Mouse (Mus musculus) embryonic facial prominence, embryonic 12.5 days (tissue): ENCODE data around the gene Tfpi. TPM values are rescaled to one million over a fixed set of nuclear protein-coding genes. Genes with fewer than 3 reads are reported as not detected.

ENCODE experiments used
- ATAC-seq: fragments of 200-750 bp; cut with Nextera tagmentation; 2 replicates; pipeline ENCODE4 v1.8.0; 2017; ENCODE audit not compliant: insufficient number of reproducible peaks, insufficient read depth, low FRiP score, low TSS enrichment
- H3K27ac ChIP-seq: fragments of 300-500 bp; sonication (generic); 2 replicates; pipeline ENCODE4 v1.5.1; 2016; ENCODE audit warnings: mild to moderate bottlenecking
- H3K27me3 ChIP-seq: fragments of 300-500 bp; sonication (generic); 2 replicates; pipeline ENCODE4 v1.6.1; 2016; ENCODE audit warnings: mild to moderate bottlenecking, moderate library complexity
- H3K36me3 ChIP-seq: fragments of 300-500 bp; sonication (generic); 2 replicates; pipeline ENCODE4 v1.6.1; 2016; ENCODE audit warnings: mild to moderate bottlenecking
- H3K4me1 ChIP-seq: fragments of 300-500 bp; sonication (generic); 2 replicates; pipeline ENCODE4 v1.6.1; 2016
- H3K4me2 ChIP-seq: fragments of 300-500 bp; sonication (generic); replicated peaks from 2 replicates; pipeline ENCODE4 v1.6.1; 2016; ENCODE audit warnings: mild to moderate bottlenecking, moderate library complexity
- H3K4me3 ChIP-seq: fragments of 300-500 bp; sonication (generic); 2 replicates; pipeline ENCODE4 v1.5.1; 2016; ENCODE audit warnings: mild to moderate bottlenecking
- H3K9ac ChIP-seq: fragments of 300-500 bp; sonication (generic); 2 replicates; pipeline ENCODE4 v1.6.1; 2016; ENCODE audit warnings: mild to moderate bottlenecking, moderate library complexity
- H3K9me3 ChIP-seq: fragments of 300-500 bp; sonication (generic); 2 replicates; pipeline ENCODE4 v1.6.1; 2016; ENCODE audit warnings: mild to moderate bottlenecking, moderate library complexity
- WGBS: fragments of 180-500 bp; shearing (Covaris S2); methylation state at CpG from one replicate; pipeline ENCODE4 v1.1.7; 2016; 5-methylcytosine and 5-hydroxymethylcytosine counted together
- polyA plus RNA-seq: library from polyadenylated mRNA; unstranded; fragments of >200 nt; fragmentation: Nextera tagmentation; extraction: Ambion mirVana; gene quantifications from 2 replicates; pipeline ENCODE4 v1.2.1, GENCODE M21; 2016

The Tfpi gene
- polyA plus RNA-seq, 1 experiment from 2014 or later: 24.1 TPM

DNA sequence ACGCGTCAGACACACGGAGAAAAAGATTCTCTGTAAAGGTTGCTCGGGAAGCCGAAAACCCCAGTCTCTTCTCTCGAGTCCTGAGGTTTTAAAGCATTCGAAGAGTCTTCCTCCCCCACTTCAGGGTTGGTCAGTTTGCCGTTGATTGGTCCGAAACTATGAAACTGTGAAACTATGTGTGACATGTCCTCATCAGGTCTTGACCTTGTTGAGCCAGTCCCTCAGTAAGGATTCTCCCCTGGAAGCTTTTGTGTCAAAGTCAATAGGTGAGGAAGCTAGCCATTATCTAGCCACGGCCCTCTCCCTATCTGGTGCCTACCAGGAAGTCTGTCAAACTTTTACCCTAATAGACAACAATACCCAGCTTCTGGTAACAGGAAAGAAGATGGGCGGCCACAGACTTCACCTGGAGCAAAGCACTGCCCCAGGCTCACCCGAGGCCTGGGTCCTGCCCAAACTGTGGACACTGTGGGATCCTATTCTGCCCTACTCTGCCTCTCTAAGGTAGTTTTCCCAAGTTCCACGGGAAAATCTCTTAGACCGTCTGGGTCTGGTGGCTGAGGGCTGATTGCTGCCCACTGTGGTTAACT, 2.5 kb downstream of the Tfpi start:
- no peaks in the 10 kb centered on the region for H3K36me3 ChIP-seq
- no peak overlapping the region for H3K4me3 ChIP-seq
- no peak overlapping the region for H3K4me2 ChIP-seq
- 75% methylated on average over 14 of the region's 14 CpGs for WGBS
- H3K27me3 ChIP-seq: no peaks in the 10 kb centered on the region
- H3K9ac ChIP-seq: no peak overlapping the region
- ATAC-seq: no peak
- no peaks in the 10 kb centered on the region for H3K9me3 ChIP-seq
- H3K4me1 ChIP-seq: peaks cover 8% of the 10 kb centered on the region; the same call in 1 of the 2 replicates
- no peak overlapping the region for H3K27ac ChIP-seq

DNA sequence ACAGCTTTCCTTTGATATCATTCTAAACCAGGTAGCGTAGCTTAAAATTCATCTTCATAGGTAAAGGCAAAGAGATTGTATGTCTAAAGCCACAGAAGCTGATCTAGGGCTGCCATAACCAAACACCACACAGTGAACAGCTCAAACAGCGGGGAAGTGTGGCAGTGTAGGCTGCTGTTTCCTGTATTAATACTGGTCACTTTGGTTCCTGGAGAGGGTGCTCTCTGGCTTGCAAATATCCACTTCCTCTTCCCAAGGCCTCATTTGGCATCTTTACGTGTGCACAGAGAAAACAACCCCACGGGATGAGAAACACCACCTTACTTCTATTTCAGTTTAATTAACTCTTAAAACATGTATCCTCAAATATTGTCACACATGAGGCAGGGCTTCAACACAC, 9.2 kb downstream of the Tfpi start:
- no peaks in the 10 kb centered on the region for H3K36me3 ChIP-seq
- H3K4me2 ChIP-seq: no peak overlapping the region
- no peak overlapping the region for H3K4me3 ChIP-seq
- H3K27me3 ChIP-seq: no peaks in the 10 kb centered on the region
- no peak overlapping the region for H3K9ac ChIP-seq
- peaks cover 5% of the 10 kb centered on the region; the same call in 1 of the 2 replicates for H3K4me1 ChIP-seq
- 86% methylated on average over 4 of the region's 4 CpGs for WGBS
- H3K9me3 ChIP-seq: no peaks in the 10 kb centered on the region
- ATAC-seq: no peak
- no peak overlapping the region for H3K27ac ChIP-seq

DNA sequence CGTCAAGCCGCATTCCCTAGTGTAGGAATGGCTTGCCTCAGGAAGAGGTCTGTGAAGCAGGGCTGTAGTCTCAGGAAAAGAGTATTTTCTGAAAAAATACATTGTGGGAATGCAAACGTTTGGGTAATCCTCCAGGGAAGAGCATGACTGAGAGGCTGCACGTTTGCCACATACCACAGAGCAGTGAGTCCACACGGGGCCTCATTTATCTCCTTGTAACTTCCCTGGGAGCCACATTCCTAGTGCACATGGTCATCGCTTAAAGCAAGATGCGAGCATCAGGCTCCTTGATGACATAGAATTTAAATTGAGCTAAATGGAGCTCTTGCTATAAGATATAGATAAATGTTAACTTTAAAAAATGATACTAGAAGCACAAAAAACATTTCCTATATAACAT, 11.6 kb downstream of the Tfpi start:
- ATAC-seq: no peak
- no peak overlapping the region for H3K4me2 ChIP-seq
- no peak overlapping the region for H3K4me3 ChIP-seq
- peaks cover 5% of the 10 kb centered on the region; the same call in 1 of the 2 replicates for H3K4me1 ChIP-seq
- no peaks in the 10 kb centered on the region for H3K27me3 ChIP-seq
- whole genome bisulfite sequencing: 32% methylated on average over 7 of the region's 7 CpGs
- no peaks in the 10 kb centered on the region for H3K36me3 ChIP-seq
- no peak overlapping the region for H3K9ac ChIP-seq
- H3K9me3 ChIP-seq: no peaks in the 10 kb centered on the region
- H3K27ac ChIP-seq: no peak overlapping the region

DNA sequence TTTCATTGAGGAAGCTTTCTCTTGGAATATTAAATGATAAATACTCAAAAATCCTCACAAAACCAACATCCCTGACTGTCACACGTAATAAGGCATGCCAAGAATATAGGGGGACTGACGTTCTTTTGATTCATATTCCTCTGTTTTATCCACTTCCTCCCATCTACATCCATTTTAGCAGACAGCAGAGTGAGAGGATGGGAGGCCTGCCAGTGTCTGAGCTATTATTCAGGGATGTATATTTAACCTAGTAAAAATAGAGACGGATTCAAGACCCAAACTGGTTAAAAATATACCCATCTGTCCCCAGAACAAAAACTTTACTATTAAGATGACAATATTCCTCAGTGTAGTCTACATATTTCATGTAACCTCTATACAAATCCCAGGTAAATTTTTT, 14.2 kb downstream of the Tfpi start:
- Histone ChIP-seq H3K27ac (no peak overlapping the region), H3K36me3 (no peaks in the 10 kb centered on the region), H3K9me3 (no peaks in the 10 kb centered on the region), H3K9ac (no peak overlapping the region), H3K4me2 (no peak overlapping the region), H3K27me3 (no peaks in the 10 kb centered on the region), H3K4me3 (no peak overlapping the region), H3K4me1 (peaks cover 5% of the 10 kb centered on the region; the same call in 1 of the 2 replicates)
- no peak for ATAC-seq
- WGBS: 91% methylated on average over 3 of the region's 3 CpGs

DNA sequence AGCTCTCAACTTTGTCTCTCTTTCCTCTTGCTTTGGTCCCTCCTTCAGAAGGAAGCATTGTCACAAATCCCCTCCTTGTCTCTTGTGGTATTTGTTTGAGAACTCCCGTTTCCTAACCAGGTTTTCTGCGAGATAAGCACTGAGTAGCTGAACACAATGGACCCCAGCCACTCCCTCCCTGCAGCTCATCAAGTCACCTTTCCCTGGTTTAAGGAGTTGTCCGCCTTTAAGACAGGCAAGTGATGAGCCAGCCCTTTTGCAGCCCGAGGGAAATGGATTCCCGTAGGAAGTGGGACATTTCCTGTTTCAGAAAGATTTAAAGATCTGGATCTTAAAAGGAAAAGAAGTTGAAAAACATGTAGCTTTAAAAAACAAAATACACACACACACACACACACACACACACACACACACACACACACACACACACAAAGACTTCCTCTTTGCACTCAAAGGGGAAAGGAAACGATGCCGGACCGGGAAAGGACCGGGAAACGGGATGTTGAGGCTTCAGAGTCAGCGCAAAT, 16.9 kb downstream of the Tfpi start:
- Histone ChIP-seq H3K36me3 (no peaks in the 10 kb centered on the region), H3K9me3 (no peaks in the 10 kb centered on the region), H3K27ac (no peak overlapping the region), H3K4me2 (no peak overlapping the region), H3K27me3 (no peaks in the 10 kb centered on the region), H3K4me3 (no peak overlapping the region), H3K9ac (no peak overlapping the region), H3K4me1 (0 out of 2 replicates have a peak, but pooled peaks cover 2% of the 10 kb centered on the region)
- WGBS: 56% methylated on average over 11 of the region's 11 CpGs
- no peak for ATAC-seq

DNA sequence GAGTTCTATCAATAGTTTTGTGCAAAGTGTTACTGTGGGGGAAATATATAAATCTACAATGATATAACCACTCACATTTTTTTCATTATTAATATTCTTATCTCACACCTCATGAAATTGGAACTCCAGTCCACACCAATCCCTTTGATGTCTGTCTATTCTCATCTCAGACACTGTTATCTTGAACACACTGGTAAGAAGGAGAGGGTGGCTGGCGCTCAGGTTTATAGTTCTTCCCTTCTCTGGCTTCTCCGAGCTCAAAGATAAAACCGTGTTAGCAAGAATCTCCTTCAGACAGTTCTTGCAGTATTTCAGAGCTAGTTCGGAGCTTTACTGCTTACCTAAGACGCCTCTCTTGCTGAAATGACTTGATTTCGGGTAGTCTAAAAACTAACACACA, 19.4 kb downstream of the Tfpi start:
- Histone ChIP-seq H3K4me3 (no peak overlapping the region), H3K4me1 (no peaks in the 10 kb centered on the region), H3K27me3 (no peaks in the 10 kb centered on the region), H3K27ac (no peak overlapping the region), H3K4me2 (no peak overlapping the region), H3K9ac (no peak overlapping the region), H3K9me3 (no peaks in the 10 kb centered on the region), H3K36me3 (no peaks in the 10 kb centered on the region)
- 81% methylated on average over 6 of the region's 6 CpGs for WGBS
- no peak for ATAC-seq

DNA sequence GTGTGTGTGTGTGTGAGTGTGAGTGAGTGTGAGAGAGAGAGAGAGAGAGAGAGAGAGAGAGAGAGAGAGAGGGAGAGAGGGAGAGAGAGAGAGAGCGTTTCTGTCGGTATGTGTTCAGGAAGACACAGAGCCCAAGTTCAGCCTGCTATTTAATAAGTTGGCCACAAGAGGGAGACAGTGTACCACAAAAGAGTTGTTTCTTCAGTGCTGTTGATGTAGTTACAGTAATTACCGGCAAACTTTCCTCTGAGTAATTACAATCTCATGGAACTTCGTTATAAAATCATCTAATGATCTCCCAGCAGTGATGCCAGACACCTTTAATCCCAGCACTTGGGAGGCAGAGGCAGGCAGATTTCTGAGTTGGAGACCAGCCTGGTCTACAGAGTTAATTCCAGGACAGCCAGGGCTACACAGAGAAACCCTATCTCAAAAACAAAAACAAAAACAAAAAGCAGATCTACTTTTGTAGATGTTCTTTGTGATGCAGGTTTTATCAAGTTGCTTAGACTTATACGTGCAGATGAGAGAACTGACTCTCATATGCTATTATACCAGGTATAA, 21.3 kb downstream of the Tfpi start:
- WGBS: 8% methylated on average over 5 of the region's 5 CpGs
- H3K4me2 ChIP-seq: peak overlapping the region; percentile 30
- H3K36me3 ChIP-seq: no peaks in the 10 kb centered on the region

DNA sequence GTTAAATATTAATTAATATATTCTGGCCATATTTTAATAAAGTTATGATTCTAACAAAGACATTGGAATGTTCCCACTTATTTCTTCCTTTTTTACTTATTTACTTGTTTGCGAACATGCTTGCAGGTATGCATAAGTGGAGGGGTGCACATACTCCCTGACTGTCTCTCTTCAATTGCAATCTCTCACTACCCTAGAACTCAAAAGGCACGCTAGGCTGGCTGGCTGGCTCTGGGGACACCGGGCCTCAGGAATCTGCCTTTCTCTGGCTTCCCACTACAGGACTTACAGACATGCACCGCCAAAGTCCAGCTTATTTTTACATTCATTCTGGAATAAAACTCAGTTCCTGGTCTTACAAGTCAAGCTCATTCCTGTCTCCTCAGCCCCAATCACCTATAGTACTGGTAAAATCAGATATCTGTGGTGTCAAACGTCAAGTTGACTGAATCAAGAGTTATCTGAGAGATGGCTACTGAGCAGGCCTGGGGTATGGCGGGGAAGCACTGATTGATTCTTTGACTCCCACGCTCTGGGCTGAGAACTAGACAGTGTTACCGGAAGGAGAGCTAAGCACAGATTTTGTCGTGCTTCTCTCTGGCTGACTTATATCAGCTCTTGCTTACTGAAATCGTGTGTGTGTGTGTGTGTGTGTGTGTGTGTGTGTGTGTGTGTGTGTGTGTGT, 21.9 kb downstream of the Tfpi start:
- Histone ChIP-seq H3K27me3 (no peaks in the 10 kb centered on the region), H3K4me2 (peak overlapping the region; percentile 30), H3K36me3 (no peaks in the 10 kb centered on the region), H3K9me3 (no peaks in the 10 kb centered on the region), H3K4me1 (no peaks in the 10 kb centered on the region), H3K9ac (no peak overlapping the region; the same call in 1 of the 2 replicates), H3K27ac (no peak overlapping the region), H3K4me3 (no peak overlapping the region)
- no peak for ATAC-seq
- WGBS: 55% methylated on average over 10 of the region's 10 CpGs

More for the DNA sequence above, 21.3 kb downstream of the Tfpi start:
- H3K27ac ChIP-seq: no peak overlapping the region
- ATAC-seq: no peak
- no peaks in the 10 kb centered on the region for H3K4me1 ChIP-seq
- no peaks in the 10 kb centered on the region for H3K9me3 ChIP-seq
- H3K27me3 ChIP-seq: no peaks in the 10 kb centered on the region
- H3K9ac ChIP-seq: no peak overlapping the region; the same call in 1 of the 2 replicates
- H3K4me3 ChIP-seq: no peak overlapping the region

DNA sequence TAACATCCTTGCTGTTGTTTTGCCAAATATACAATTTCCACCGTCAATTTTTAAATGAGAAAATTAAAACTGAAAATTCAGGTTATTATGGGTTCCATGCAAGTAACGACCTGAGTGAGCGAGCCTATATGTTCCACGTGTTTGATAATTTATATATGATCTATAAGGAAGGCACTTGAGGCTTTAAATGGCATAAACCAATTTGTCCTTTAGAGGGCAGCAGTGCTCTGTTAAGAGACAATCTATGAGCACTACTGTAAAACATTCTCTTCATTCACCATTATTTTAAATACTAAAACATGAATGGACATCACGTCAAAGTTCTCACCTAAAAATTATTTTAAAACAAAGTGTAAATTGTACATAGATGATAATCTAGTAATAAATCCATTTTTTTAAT, 22.5 kb downstream of the Tfpi start:
- H3K4me2 ChIP-seq: no peak overlapping the region
- 10% methylated on average over 5 of the region's 5 CpGs for WGBS
- no peaks in the 10 kb centered on the region for H3K27me3 ChIP-seq
- H3K27ac ChIP-seq: no peak overlapping the region
- H3K4me1 ChIP-seq: no peaks in the 10 kb centered on the region
- H3K9ac ChIP-seq: no peak overlapping the region
- H3K4me3 ChIP-seq: no peak overlapping the region
- no peaks in the 10 kb centered on the region for H3K9me3 ChIP-seq
- H3K36me3 ChIP-seq: no peaks in the 10 kb centered on the region
- no peak for ATAC-seq

DNA sequence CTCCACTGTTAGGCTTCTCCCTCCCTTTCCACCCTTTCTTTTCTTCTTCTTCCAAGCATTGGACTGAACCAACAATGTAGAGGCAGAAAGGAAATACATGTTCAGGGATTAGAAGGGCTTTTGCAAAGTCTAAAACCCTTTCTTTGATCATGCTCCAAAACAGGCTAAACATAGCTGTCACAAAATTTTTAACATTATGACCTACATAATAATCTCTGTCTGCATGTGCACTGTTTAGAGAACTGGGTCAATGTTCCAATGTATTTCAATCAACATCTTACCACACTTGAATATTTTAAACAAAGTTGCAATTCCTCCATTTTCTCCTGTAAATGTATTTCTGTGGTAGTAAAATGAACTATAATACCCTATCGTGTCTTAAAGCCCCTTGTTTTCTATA, 31.1 kb downstream of the Tfpi start:
- no peak for ATAC-seq
- Histone ChIP-seq H3K4me1 (no peaks in the 10 kb centered on the region), H3K4me2 (no peak overlapping the region), H3K36me3 (no peaks in the 10 kb centered on the region), H3K27me3 (no peaks in the 10 kb centered on the region), H3K9me3 (no peaks in the 10 kb centered on the region), H3K27ac (no peak overlapping the region), H3K9ac (no peak overlapping the region), H3K4me3 (no peak overlapping the region)
- 90% methylated on average over 1 of the region's 1 CpGs for WGBS

DNA sequence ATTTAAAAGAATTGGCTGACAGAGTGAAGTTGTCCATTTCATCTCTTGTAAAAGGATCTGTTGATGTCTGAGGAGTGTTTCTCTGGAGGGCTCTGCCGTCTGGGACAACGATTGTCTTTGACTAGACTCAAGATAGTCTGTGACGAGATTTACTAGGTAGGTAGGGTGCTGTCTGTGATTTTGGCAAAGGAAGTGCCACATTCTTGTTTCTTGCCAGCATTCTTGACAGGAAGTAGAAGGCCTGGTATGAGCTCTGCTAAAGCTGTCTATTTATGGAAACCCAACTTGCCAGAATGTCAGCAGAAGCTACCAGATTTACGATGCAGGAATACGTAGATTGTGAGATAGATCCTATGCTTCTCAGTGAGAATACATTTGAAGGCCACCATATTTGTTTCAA, 34.6 kb downstream of the Tfpi start:
- Histone ChIP-seq H3K9me3 (no peaks in the 10 kb centered on the region), H3K9ac (no peak overlapping the region), H3K27me3 (no peaks in the 10 kb centered on the region), H3K27ac (no peak overlapping the region), H3K4me3 (no peak overlapping the region), H3K36me3 (no peaks in the 10 kb centered on the region), H3K4me2 (no peak overlapping the region), H3K4me1 (no peaks in the 10 kb centered on the region)
- 88% methylated on average over 5 of the region's 5 CpGs for WGBS
- ATAC-seq: no peak

DNA sequence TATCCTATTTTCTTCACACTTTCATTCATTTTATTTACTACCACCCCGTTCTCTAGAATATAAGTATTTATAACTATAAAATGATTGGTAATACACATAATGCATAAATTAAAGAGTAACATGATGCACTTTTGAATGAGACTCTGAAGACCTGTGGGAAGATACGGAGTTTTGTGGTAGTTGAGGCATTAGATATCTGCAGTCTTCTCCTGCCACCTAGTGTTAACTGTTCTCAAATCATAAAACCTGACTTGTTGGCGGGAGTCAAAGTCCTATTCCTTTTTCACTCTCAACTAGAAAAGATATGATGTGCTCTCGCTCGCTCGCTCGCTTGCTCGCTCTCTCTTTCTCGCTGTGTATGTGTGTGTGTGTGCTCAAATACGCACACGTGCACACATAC, 46.9 kb downstream of the Tfpi start:
- 51% methylated on average over 11 of the region's 11 CpGs for WGBS
- Histone ChIP-seq H3K4me3 (no peak overlapping the region), H3K27ac (no peak overlapping the region), H3K9ac (no peak overlapping the region), H3K9me3 (no peaks in the 10 kb centered on the region), H3K4me2 (no peak overlapping the region), H3K27me3 (no peaks in the 10 kb centered on the region), H3K4me1 (no peaks in the 10 kb centered on the region; the same call in 1 of the 2 replicates), H3K36me3 (no peaks in the 10 kb centered on the region)
- no peak for ATAC-seq
